Mouse (Mus musculus) embryonic facial prominence, embryonic 14.5 days (tissue): ENCODE measurements around the gene Lce1g. TPM values are rescaled to one million over a fixed set of nuclear protein-coding genes. Genes with fewer than 3 reads are reported as not detected.

Source experiments
- ATAC-seq: fragments of 200-750 bp; cut with Nextera tagmentation; 2 replicates; pipeline ENCODE4 v1.8.0; 2017; ENCODE audit warnings: low read depth, moderate number of reproducible peaks, moderate TSS enrichment
- DNase-seq: peaks from one replicate; pipeline ENCODE4 v3.0.0-alpha.2; 2015; ENCODE audit warnings: low spot score
- H3K27ac ChIP-seq: fragments of 300-500 bp; sonication (generic); replicated peaks from 2 replicates; pipeline ENCODE4 v1.5.1; 2014; ENCODE audit warnings: low read depth, mild to moderate bottlenecking, low read length, moderate library complexity
- H3K27me3 ChIP-seq: fragments of 300-500 bp; sonication (generic); replicated peaks from 2 replicates; pipeline ENCODE4 v1.6.1; 2014; ENCODE audit warnings: low read length; ENCODE audit not compliant: control insufficient read depth, insufficient read depth
- H3K36me3 ChIP-seq: fragments of 300-500 bp; sonication (generic); 2 replicates; pipeline ENCODE4 v1.6.1; 2014; ENCODE audit warnings: low read length, mixed read lengths; ENCODE audit not compliant: control insufficient read depth, insufficient read depth
- H3K4me1 ChIP-seq: fragments of 300-500 bp; sonication (generic); 2 replicates; pipeline ENCODE4 v1.6.1; 2014; ENCODE audit warnings: antibody characterized with exemption, low read length; ENCODE audit not compliant: control insufficient read depth, insufficient read depth
- H3K4me2 ChIP-seq: fragments of 300-500 bp; sonication (generic); 2 replicates; pipeline ENCODE4 v1.6.1; 2014; ENCODE audit warnings: low read depth, mild to moderate bottlenecking, low read length, moderate library complexity, mixed read lengths
- H3K4me3 ChIP-seq: fragments of 300-500 bp; sonication (generic); 2 replicates; pipeline ENCODE4 v1.5.1; 2014; ENCODE audit warnings: low read depth, mild to moderate bottlenecking, low read length
- H3K9ac ChIP-seq: fragments of 300-500 bp; sonication (generic); 2 replicates; pipeline ENCODE4 v1.6.1; 2014; ENCODE audit warnings: low read depth, mild to moderate bottlenecking, low read length, moderate library complexity, mixed read lengths
- H3K9me3 ChIP-seq: fragments of 300-500 bp; sonication (generic); 2 replicates; pipeline ENCODE4 v1.6.1; 2016; ENCODE audit warnings: low read length; ENCODE audit not compliant: control insufficient read depth
- WGBS: fragments of 180-500 bp; shearing (Covaris S2); extraction: QIAGEN DNeasy Blood & Tissue Kit; methylation state at CpG from one replicate; pipeline ENCODE4 v1.1.7; 2014; 5-methylcytosine and 5-hydroxymethylcytosine counted together
- polyA plus RNA-seq: library from polyadenylated mRNA; unstranded; fragments of >200 nt; fragmentation: Nextera tagmentation; extraction: Ambion mirVana; gene quantifications from 2 replicates; pipeline ENCODE4 v1.2.1, GENCODE M21; 2014

Gene Lce1g
- polyA plus RNA-seq, 1 experiment from 2014 or later: 0.25 TPM

DNA sequence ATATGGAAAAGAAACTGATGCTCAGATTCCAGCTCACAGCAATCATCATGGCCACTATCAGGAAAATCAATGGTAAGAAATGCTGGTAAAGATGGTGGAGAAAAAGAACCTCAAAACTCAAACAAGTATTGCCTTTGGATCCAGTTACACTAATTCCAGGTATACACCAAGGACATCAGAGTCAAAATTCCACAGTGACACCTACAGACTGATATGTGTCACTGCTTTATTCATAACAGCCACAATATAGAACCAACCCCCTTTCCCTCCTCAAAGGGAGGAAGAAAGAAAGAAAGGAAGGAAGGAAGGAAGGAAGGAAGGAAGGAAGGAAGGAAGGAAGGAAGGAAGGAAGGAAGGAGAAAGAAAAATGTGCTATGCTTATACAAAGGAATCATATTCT is 37.0 kb downstream of the Lce1g start:
- ATAC-seq (no peak), DNase-seq (no peak)
- H3K4me3 ChIP-seq: no peak overlapping the region
- no peaks in the 10 kb centered on the region for H3K27me3 ChIP-seq
- no peaks in the 10 kb centered on the region for H3K4me1 ChIP-seq
- H3K36me3 ChIP-seq: no peaks in the 10 kb centered on the region
- H3K9ac ChIP-seq: no peak overlapping the region
- H3K9me3 ChIP-seq: no peaks in the 10 kb centered on the region
- no peak overlapping the region for H3K4me2 ChIP-seq
- no peak overlapping the region for H3K27ac ChIP-seq

DNA sequence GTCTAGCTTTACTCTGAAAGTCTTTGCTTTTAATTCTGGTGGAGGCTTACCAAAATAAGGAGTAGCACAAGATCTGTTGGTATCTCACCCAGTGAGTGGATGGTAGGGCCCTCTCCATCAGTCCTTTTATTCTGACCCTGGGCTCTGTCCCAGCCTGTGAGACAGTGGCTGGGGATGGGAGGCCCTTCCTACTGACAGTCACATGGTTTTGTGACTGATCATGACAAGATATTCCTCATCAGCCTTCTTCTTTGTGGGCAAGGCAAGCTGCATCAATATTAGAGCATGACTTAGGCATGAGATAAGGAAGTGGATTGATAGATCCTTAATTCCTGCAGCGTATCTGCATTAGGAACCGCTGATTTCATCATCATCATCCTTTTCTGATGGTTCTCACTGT is 43.2 kb downstream of the Lce1g start, which contains the start of gene Lce1e:
Gene Lce1e (minus strand): TSS at position 101 of the 400 bp plus-strand sequence.
- H3K36me3 ChIP-seq: no peaks in the 10 kb centered on the region
- H3K9ac ChIP-seq: no peak within 1 kb of the TSS
- H3K9me3 ChIP-seq: no peaks in the 10 kb centered on the region
- no peaks in the 10 kb centered on the region for H3K4me1 ChIP-seq
- whole genome bisulfite sequencing: 81% methylated on average over 2 of the region's 2 CpGs
- no peaks in the 10 kb centered on the region for H3K27me3 ChIP-seq
- DNase-seq: no peak
- H3K4me2 ChIP-seq: no peak within 1 kb of the TSS
- H3K27ac ChIP-seq: no peak within 1 kb of the TSS
- H3K4me3 ChIP-seq: no peak within 1 kb of the TSS
- no peak for ATAC-seq

Other genes starting within 250 kb of the Lce1g start
- 0.89 TPM in 1 of 2 replicates, not detected in the other for gene 2310046K23Rik, start 217.8 kb downstream of the Lce1g start, polyA plus RNA-seq
- gene Ivl, start 178.6 kb downstream of the Lce1g start, polyA plus RNA-seq: 0.45 and 1.4 TPM in 2 replicates
- not detected in 2 replicates for gene Smcp, start 163.3 kb downstream of the Lce1g start, polyA plus RNA-seq
- gene 2210017I01Rik, start 144.8 kb downstream of the Lce1g start, polyA plus RNA-seq: not detected in 2 replicates
- not detected in 2 replicates for gene Lce6a, start 130.7 kb downstream of the Lce1g start, polyA plus RNA-seq
- not detected in 2 replicates for gene Lce1a1, start 104.0 kb downstream of the Lce1g start, polyA plus RNA-seq
- gene Lce1b, start 95.4 kb downstream of the Lce1g start, polyA plus RNA-seq: not detected in 2 replicates
- gene Lce1a2, start 82.0 kb downstream of the Lce1g start, polyA plus RNA-seq: 0.42 TPM in 1 of 2 replicates, not detected in the other
- gene Lce1c, start 73.1 kb downstream of the Lce1g start, polyA plus RNA-seq: 0.42 TPM in 1 of 2 replicates, not detected in the other
- 0.26 and 0.33 TPM in 2 replicates for gene Lce1d, start 65.1 kb downstream of the Lce1g start, polyA plus RNA-seq
- gene Lce1e, start 43.3 kb downstream of the Lce1g start, polyA plus RNA-seq: not detected in 2 replicates
- 0.33 TPM in 1 of 2 replicates, not detected in the other for gene Lce1f, start 32.0 kb downstream of the Lce1g start, polyA plus RNA-seq
- not detected in 2 replicates for gene Gm38119, start 13.2 kb downstream of the Lce1g start, polyA plus RNA-seq
- 0.25 TPM in 1 of 2 replicates, not detected in the other for gene Lce1h, start 12.7 kb upstream of the Lce1g start, polyA plus RNA-seq
- 0.25 TPM in 1 of 2 replicates, not detected in the other for gene Lce1i, start 26.6 kb upstream of the Lce1g start, polyA plus RNA-seq
- not detected in 2 replicates for gene Lce1j, start 38.2 kb upstream of the Lce1g start, polyA plus RNA-seq
- not detected in 2 replicates for gene Lce1k, start 55.6 kb upstream of the Lce1g start, polyA plus RNA-seq
- gene Kprp, start 74.9 kb upstream of the Lce1g start, polyA plus RNA-seq: 0.07 and 0.47 TPM in 2 replicates
- not detected in 2 replicates for gene Lce1l, start 98.9 kb upstream of the Lce1g start, polyA plus RNA-seq
- not detected in 2 replicates for gene 2310050C09Rik, start 117.9 kb upstream of the Lce1g start, polyA plus RNA-seq
- 3.3 and 6.1 TPM in 2 replicates for gene Lce3a, start 173.9 kb upstream of the Lce1g start, polyA plus RNA-seq
- gene Lce3b, start 180.6 kb upstream of the Lce1g start, polyA plus RNA-seq: 0.43 and 1.1 TPM in 2 replicates
- 0.80 and 3.1 TPM in 2 replicates for gene Lce3c, start 192.1 kb upstream of the Lce1g start, polyA plus RNA-seq
- gene Lce3d, start 205.1 kb upstream of the Lce1g start, polyA plus RNA-seq: not detected in 2 replicates
- gene Lce3e, start 214.7 kb upstream of the Lce1g start, polyA plus RNA-seq: 1.3 and 1.9 TPM in 2 replicates
- 3.2 and 11.5 TPM in 2 replicates for gene Lce3f, start 239.9 kb upstream of the Lce1g start, polyA plus RNA-seq